Mouse (Mus musculus) splenic B cell, adult 2 months (primary cell): ENCODE measurements at regions not wholly inside any gene's neighbourhood (a gene's known extent, or its start where the extent isn't known, plus 50 kb on each side); places are given as distances from the start of the nearest gene placed in this dataset.

ENCODE experiments used
- DNase-seq: peaks from one replicate; pipeline ENCODE4 v3.0.0-alpha.2; 2011; ENCODE audit warnings: low read depth, low spot score
- H3K27me3 ChIP-seq: 2 replicates; pipeline ENCODE4 v1.6.1; 2012; ENCODE audit warnings: mild to moderate bottlenecking, low read length, moderate library complexity, mixed read lengths; ENCODE audit not compliant: control insufficient read depth, poor library complexity, insufficient read depth, severe bottlenecking
- H3K36me3 ChIP-seq: 2 replicates; pipeline ENCODE4 v1.6.1; 2012; ENCODE audit warnings: mild to moderate bottlenecking, low read length, moderate library complexity, mixed read lengths; ENCODE audit not compliant: control insufficient read depth, poor library complexity, insufficient read depth, severe bottlenecking

DNA sequence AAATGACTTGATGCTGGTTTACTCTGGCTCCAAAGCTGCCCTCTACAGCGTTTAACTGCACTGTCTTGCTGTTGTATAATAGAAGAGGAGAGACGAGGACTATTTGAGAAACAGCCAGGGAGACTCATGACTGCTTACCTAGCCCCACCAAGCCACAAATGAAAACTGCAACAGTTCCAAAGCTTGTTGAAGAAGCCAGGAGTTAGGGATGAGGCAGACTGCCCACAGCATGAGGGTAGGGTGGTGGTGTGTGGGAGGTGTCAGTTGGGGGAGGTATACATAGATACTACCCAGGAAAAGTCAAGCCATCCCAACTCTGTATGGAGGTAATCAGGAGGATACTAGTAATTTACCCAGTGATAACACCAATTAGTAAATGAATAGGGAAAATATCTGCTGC, 55.5 kb upstream of the Lama4 start:
- DNase-seq, result no peak
- no peaks in the 10 kb centered on the region for H3K36me3 ChIP-seq
- H3K27me3 ChIP-seq, result no peaks in the 10 kb centered on the region

DNA sequence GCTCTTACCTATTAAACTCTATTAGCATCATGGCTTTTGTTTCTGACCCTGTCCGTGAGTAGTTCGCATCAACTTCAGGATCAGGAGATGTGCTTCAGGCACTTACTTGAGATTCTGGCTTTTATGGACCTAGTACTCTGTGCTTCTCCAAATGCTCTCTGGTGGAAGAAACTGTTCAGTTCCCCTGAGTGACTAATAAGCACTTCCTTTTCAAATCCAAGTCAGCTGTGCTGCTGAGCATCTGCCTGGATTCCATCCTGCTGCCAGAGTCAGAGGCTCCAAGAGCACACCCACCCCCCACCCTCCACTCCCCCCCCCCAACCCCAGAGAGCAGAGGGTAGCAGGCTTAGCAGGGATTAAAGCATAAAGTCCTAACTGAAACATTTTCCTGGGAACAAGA, 52.3 kb upstream of the Lama4 start:
- Histone ChIP-seq H3K27me3 (no peaks in the 10 kb centered on the region), H3K36me3 (no peaks in the 10 kb centered on the region)
- no peak for DNase-seq
